Mouse (Mus musculus) megakaryocyte progenitor cell, adult 5-6 weeks (primary cell): ENCODE results near the gene Akap2. TPM values are rescaled to one million over a fixed set of nuclear protein-coding genes. Genes with fewer than 3 reads are reported as not detected.

Source experiments
- ATAC-seq: replicated peaks from 2 replicates; pipeline ENCODE4 v1.8.0; 2016; ENCODE audit warnings: mild to moderate bottlenecking, moderate TSS enrichment, inconsistent platforms; ENCODE audit not compliant: poor library complexity
- total RNA-seq, 2 experiments: library from RNA; stranded (forward) in 1 of 2; stranded (reverse) in 1 of 2; fragments of 157-497, 149-512 nt in 1 of 2; fragments of 200-1000 nt in 1 of 2; gene quantifications; 2 replicates each; pipeline versions ENCODE4 v1.2.3 to v1.2.4; 2015 to 2017

Gene Akap2
- total RNA-seq, 2 experiments from 2014 or later: 0.02 TPM; not detected in 1

DNA sequence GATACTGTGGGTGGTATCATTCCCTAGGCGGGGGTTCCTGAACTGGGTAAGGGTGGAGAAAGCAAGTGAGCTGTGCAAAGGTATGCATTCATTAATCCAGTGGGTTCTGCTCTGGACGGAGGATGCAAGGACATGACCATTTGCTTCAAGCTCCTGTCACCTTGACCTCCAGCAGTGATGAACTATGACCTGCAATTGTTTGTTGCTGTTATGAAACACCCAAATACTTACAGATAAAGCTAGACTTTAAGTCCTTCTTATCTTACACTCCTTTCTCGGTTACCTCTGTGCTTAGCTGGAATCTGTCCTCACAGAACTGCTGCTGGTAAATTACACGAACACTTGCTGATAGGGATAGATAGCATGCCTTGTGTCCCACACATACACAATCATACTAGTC lies 223.2 kb downstream of the Akap2 start:
- ATAC-seq: no peak

DNA sequence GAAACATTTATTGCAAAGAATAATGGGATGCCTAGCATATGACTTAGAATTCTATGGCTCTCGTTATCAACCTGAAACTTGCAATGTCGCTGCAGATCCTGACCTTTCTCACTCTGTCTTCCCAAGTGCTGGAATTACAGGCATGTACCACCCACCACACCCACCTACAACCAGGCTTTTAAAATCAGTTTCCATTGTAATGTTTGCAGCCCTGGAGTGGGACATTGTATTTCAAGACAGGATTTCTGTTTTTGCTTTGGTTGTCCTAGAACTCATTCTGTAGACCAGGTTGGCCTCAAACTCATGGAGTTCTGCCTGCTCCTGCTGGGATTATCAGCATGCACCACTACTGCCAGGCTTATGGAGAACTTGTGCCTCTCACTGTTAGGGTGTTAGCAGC lies 225.4 kb downstream of the Akap2 start:
- ATAC-seq: no peak

Other genes with a start within 250 kb of the Akap2 start
- not detected in 2 replicates for gene Pakap, start 149.5 kb upstream of the Akap2 start, total RNA-seq (2015)
- gene Pakap, start 149.5 kb upstream of the Akap2 start, total RNA-seq (2017): not detected in 2 replicates
- gene D630039A03Rik, start 198.6 kb downstream of the Akap2 start, total RNA-seq (2015): not detected in 2 replicates
- gene D630039A03Rik, start 198.6 kb downstream of the Akap2 start, total RNA-seq (2017): 0.34 TPM in 1 of 2 replicates, not detected in the other
- 427 and 511 TPM in 2 replicates for gene Txn1, start 238.8 kb downstream of the Akap2 start, total RNA-seq (2015)
- 214 and 220 TPM in 2 replicates for gene Txn1, start 238.8 kb downstream of the Akap2 start, total RNA-seq (2017)